Mouse (Mus musculus): ENCODE results near the gene Upk3bl.

DNA sequence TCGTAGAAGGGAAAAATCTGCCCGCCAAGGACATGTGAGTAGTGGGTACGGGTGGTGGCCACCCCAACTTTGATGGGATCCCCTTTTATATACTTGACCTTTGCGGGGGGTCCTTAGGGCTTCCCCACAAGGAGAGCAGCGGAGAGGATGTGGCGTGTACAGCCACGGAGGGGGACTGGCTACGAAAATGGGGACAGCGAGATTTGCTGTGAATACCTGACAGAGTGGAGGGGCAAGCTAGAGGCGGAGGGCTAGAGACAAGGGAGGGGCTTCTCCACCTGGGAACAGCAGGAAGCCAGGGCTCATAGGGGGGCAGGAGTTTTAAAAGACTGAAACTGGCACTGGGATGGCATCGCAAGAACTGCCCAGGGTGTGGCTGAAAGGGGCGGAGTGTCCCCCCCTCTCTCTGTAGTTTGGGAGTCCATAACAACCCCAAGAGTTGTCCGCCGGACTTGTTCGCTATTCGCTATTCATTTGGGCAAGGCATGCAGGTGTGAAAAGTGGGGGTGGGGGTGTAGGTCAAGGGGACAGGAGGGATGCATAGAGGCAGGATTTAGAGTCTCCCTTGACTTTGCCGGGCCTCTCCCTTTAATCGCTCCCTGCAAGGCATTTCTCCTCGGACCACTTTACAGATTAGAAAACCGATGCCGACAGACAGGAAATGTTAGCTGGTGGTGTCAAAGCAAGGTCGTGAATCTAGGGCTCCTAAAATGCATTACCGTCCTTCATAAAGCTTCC lies 30.0 kb downstream of the Upk3bl start:
- TF ChIP-seq CTCF (IDR thresholded peaks at IDR 0.05; ENCODE audit: borderline replicate concordance, extremely low read depth, insufficient read depth, insufficient read length) (no peak), POLR2A (IDR thresholded peaks at IDR 0.05; ENCODE audit: borderline replicate concordance, extremely low read depth, insufficient read depth, insufficient read length, poor library complexity, severe bottlenecking) (no peak)
